Mouse (Mus musculus): ENCODE results near the gene Sptbn1.

Gene Sptbn1

GRCm38 (mm10) chr11:30171586-30172178 lies 96.3 kb downstream of the Sptbn1 start:
- no peak for DNase-seq (ENCODE audit: low spot score)

- no peak for DNase-seq (ENCODE audit: low spot score)
These were observed 96.8 kb downstream of the Sptbn1 start for GRCm38 (mm10) chr11:30171184-30171583.

DNA sequence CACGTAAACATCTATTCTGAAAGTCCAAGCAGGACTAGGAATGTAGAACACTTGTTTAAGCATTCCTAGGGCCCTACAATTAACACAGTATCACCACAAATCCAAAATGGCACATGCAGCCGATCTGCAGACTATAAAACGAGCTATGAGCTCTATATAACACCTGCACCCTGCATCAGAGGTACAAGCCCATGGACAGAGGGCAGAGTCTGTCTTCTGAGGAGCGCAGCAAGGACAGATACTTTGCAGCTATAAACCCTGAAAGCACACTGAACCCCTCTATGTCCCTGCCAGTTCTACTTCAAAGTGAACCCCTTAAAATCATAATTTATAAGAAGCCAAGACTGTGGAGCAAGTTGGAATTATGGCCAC lies 101.4 kb downstream of the Sptbn1 start:
- DNase-seq (ENCODE audit: low spot score) = no peak

DNA sequence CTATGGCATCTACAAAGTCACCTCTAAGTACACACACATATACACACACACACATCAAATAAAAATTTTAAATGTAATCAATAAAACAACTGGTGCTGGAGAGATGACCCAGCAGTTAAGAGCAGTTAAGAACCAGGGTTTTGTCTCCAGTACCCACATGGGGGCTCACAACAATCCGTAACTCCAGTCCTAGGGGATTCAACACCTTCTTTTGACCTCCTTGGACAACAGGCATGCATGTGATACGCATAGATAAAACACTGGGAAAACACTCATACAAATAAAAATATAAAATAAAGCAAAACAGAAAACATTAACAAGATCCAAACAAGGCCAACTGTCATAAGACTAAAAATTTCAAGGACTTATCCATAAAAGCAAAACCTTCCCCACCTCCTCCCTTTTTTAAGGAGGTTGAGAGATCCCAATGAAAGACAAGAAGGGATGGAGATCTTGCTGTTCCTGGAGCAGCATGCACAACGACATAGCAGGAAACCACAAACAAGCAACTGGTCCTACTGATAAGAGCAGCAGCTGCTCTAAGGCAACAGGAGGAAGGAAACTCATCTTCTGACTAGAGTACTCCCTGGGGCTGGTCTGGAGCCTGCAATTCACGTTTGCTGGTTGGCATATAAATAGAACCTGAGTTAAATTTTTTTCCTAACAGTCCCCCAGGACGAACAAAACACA lies 102.0 kb downstream of the Sptbn1 start:
- DNase-seq (ENCODE audit: low spot score) = no peak

DNA sequence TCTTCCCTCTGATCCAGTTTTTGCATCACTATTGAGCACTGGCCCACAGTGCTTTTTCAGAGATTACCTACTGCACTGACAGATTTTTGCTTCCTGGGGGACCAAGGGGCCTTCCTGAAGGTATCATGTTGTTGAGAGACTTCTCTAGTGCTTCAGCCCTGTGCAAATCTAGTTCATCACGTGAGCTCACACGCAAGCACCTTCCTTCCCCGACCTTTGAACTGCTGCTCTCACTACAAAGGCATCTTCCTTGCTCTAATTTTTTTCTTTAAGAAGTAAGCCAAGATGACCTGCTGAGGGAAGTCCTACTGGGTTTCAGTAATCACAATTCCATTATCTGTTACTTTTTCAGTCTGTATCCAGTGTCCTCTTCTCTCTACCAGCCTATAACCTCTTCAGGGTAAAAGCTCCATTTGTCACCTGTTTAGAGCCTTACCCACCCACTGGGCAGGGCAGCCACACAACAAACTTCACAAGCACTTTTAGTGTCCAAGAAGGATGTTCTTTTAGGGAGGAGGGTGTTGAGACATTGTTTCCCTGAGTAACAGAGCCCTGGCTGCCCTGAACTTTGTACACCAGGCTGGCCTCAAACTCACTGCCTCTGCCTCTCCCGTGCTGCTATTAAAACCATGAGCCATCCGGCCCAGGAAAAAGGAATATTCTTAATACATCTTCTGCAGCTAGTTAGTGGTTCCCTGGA lies 103.3 kb downstream of the Sptbn1 start:
- no peak for DNase-seq (ENCODE audit: low spot score)

- DNase-seq (ENCODE audit: low spot score) = no peak
These were observed 104.1 kb downstream of the Sptbn1 start for GRCm38 (mm10) chr11:30163870-30164269.

GRCm38 (mm10) chr11:30163081-30163480 lies 104.9 kb downstream of the Sptbn1 start:
- no peak for DNase-seq (ENCODE audit: low spot score)

DNA sequence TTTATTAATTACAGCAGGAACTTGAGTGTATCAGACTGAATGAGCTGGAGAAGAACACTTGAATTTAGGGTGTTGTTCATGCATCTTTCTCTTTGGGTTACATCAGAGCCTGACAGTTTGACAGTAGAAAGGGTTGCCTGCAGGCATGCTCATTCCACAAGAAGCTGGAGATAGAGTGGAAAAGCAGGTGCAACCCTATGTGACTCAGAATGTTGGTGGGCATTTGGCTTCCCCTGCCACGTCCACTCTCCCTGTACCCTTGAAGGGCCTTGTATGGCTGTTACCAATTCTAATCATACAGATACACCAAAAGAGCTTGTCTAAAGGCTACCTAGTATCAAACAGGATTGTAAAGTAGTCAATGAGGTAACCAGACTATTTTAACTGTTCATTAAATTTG lies 106.2 kb downstream of the Sptbn1 start:
- no peak for DNase-seq (ENCODE audit: low spot score)

GRCm38 (mm10) chr11:30161173-30161650 lies 106.8 kb downstream of the Sptbn1 start:
- peak; percentile 41 for DNase-seq (ENCODE audit: low spot score)

DNA sequence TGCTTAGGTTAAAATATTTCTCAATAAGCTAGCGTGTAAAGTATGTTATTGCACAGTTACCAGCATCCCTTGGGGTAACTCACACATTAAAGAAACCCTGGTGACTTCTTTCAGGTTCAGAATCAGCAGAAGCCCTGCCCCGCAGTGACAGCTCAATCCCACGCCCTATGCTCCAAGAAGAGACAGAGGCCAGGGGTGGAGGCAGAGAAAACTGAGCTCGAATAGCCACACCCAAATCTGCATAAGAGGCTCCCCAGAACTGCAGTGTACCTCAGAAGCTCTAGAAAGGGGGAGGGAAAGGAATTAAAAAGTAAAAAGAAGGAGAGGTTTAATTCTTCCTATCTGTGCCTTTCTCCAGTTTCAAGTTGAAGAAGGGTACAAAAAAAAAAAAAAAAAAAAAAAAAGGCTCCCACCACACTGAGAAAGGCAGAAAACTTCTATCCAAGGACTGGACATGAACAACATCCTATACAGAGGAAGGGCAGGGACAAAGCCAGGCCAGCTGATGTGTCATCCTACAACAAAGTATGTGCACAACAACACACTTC lies 107.3 kb downstream of the Sptbn1 start:
- DNase-seq (ENCODE audit: low spot score) = no peak

GRCm38 (mm10) chr11:30159545-30160255 lies 108.3 kb downstream of the Sptbn1 start:
- no peak for DNase-seq (ENCODE audit: low spot score)

GRCm38 (mm10) chr11:30158028-30158700 lies 109.8 kb downstream of the Sptbn1 start:
- DNase-seq (ENCODE audit: low spot score) = no peak

DNA sequence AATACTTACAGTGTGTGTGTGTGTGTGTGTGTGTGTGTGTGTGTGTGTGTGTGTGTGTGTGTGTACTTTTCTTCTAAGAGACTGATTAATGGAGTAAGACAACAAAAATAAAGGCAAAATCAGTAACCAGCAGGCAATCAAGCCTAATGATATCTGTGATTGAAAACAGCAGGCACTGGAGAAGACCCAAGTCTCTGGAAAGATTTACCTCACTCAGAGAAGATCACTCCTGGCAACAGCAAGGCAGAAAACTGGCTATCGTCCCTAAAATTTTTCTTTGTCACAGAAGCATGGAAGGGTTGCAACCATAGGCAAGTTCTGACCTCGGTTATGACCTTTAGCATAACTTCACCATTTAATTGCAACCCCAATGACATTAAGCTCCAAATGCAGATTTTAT lies 112.1 kb downstream of the Sptbn1 start:
- no peak for DNase-seq (ENCODE audit: low spot score)

GRCm38 (mm10) chr11:30154980-30155379 lies 113.0 kb downstream of the Sptbn1 start:
- no peak for DNase-seq (ENCODE audit: low spot score)

GRCm38 (mm10) chr11:30148888-30149287 lies 119.1 kb downstream of the Sptbn1 start:
- no peak for DNase-seq (ENCODE audit: low spot score)

DNA sequence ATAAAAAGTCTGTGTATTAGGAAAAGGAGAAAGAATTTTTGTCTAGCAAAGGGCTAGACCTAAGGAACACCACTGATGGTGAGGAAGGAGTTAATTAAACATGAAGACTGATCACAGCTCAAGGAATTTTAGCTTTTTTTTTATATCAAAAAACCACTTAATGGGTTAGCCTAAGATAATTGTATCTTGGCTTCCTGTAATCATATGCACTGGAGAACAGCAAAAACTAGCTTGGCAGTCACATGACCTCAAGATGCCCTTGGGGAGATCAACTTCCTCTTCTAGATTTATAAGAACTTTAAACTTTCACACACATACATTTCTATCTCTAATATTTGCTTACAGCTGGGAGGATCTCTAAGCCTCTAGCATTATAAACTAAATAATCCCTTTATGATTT lies 119.6 kb downstream of the Sptbn1 start:
- DNase-seq (ENCODE audit: low spot score) = no peak

- no peak for DNase-seq (ENCODE audit: low spot score)
These were observed 120.1 kb downstream of the Sptbn1 start for GRCm38 (mm10) chr11:30147882-30148281.

DNA sequence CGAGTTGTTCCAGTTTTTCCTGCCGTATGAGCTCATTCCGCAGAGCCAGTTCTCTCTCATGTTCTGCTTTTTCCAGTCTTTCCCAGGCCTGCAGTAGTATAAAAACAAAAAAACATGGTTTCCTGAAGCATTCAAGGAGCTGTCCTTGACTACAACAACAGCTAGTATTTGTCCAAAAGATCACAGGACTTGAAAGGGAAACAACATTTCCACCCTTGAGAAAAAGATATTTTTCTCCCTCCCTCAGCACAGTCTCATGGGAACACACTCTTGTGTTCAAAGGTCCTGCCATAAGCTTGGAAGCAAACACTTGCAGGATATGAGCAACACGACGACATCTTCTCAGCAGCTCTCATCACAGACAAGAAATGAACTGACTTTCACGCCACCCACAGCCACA lies 124.9 kb downstream of the Sptbn1 start:
- DNase-seq (ENCODE audit: low spot score) = no peak

DNA sequence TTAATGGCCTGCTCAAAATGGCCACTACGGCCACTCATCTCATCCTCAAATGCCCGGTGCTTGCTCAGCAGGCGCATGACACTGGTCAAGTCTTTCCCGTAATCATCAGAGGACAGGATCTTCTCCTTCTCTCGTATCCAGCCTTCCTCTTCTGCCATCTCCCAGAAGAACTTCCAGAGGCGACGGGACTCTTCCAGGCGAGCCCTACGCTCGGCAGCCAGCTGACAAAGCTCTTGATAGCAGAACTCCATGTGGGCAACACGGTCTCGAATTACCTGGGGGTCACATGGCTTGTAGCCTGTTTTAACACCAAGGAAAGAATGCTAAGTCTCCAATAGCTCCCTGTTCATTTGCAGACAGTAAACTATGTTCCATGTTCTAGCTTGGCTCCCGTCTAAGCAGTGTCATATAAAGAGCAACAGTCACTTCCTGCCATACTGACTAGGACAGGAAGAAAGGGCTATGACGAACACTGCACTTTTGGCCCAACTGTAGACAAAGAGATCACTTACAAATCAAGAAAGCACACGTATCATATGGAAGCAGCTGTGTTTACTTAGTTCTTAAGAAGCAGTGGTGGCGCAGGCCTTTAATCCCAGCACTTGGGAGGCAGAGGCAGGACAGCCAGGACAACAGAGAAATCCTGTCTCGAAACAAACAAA lies 128.7 kb downstream of the Sptbn1 start:
- DNase-seq (ENCODE audit: low spot score) = no peak

- DNase-seq (ENCODE audit: low spot score) = no peak
These were observed 130.9 kb downstream of the Sptbn1 start for GRCm38 (mm10) chr11:30137081-30137480.

DNA sequence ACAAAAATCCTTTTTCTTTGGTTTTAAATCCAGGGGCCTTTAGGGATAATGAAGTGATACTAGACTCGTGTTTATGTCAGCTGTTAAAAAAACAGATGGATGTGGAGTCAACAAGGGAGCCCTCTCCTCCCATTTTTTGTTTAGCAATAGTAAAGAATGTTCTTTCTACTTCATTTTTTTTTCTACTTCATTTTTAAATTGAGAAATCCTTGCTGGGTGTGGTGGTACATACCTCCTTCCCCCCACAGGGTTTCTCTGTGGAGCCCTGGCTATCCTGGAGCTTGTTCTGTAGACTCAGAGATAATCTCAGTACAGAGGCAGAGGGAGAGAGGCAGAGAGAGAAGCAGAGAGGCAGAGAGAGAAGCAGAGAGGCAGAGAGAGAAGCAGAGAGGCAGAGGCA lies 133.9 kb downstream of the Sptbn1 start:
- DNase-seq (ENCODE audit: low spot score) = no peak

All from urinary bladder, postnatal 25 days (tissue).